Mouse (Mus musculus): Measurements from ENCODE around the gene Kmo.

Gene Kmo

GRCm38 (mm10) chr1:175619814-175620431, at the start of gene Kmo:
Kmo (plus strand) TSS chr1:175620381.
- in situ Hi-C loops (cut with MboI) = no loop called here

DNA sequence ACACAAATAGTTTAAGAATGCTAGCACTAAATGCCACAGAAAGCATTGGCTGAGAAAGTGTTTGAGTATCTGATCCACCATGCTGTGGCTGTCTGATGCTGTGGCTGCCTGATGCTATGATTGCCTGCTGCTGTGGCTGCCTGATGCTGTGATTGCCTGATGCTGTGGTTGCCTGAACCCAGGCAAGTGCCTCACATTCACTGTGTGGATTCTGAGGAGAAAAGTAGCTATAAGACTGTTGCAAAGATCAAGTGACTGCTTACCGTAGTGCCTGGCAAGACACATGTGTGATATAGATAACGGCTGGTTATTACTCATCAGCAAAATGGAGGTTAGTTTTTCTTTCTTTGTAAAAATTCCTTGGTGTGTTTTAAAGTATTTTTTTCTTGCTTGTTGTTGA, 46.1 kb upstream of the Kmo start:
- in situ Hi-C loops (cut with MboI) = no loop called here

- in situ Hi-C loops (cut with MboI) = no loop called here
Measured at GRCm38 (mm10) chr1:175578425-175579096, 41.6 kb upstream of the Kmo start.

DNA sequence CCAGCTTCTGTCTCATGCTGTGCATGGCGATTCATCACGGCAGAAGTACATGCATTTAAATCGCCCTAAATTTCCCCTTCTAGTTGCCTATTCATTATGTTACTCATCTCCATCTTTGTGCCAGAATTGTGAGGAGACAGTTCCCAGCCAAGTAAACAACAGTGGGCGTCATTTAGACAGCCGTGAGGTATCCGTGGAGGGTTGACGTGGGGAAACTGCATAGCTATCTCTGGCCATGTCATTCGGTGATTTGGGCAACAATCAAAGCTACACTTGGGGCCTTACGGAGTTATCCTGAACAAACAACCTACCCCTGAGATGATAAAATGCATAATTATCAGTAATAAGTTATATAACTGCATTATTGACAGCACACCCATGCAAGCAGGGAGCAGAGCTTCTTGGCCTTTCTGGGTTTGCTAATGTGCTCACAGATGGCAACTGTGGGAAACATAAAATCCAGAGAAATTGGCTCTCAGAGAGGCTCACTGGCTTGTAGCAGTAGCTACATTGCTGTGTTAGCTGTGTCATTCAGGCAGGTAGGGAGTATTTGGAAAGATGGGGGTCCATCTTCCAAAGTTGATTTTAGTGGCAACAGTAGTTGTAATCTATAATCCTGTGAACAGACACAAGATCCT, 40.5 kb upstream of the Kmo start:
- in situ Hi-C loops (cut with MboI) = no loop called here

DNA sequence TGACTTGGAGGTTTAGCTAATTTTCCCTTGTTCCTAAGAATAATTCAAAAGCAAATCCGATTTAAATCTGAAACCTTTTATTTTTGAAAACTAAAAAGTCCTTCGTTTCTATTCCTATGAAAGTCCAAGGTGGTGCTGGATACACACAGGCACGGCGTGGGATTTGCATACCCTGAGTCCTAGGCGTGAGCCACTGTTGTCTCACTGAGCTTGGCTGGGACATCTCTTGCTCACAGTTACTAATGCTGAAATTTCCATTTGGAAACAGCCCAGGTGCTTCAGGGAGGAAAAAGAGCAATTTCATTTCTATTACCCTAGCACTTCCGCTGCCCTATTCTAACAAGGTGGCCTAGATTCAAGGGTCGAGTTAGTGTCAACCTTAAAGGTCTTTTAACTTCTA, 39.8 kb upstream of the Kmo start:
- in situ Hi-C loops (cut with MboI) = no loop called here

DNA sequence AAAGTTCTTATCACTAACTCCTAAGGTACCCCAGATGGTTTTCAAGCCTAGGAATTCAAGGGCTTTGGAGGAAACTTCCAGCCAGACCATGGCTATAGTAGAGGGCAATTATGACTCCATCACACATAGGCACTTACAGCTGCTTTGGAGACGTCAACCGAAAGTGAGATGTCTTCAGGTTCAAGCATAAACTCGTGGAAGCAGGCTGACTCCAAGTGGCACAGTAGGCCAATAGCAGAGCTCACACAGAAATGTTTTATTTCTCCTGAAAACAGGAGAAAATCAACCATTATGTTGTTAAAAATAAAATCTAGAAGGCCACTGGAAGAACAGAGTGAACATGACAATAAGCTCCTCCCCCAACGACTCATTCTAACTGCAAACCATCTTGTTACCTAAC, 37.4 kb upstream of the Kmo start:
- in situ Hi-C loops (cut with MboI) = no loop called here

DNA sequence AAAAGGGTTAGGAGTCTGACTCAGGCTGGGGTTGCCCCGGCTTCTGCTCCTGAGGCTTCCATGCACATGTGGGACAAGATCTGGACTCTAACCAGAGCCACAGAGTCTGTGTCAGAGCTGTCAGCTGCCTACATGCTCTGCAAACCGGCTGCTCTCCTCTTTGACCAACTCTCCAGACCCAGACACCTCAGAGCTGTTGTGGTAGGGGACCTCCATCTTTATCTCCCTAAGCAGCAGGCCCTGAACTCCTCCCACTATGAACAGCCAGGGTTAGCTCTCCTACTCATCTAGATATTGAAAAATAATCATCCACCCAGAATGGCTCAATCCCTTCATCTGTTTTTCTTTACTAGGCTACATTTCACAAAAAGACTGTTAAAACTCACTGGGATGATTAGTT, 34.9 kb upstream of the Kmo start:
- in situ Hi-C loops (cut with MboI) = no loop called here

- in situ Hi-C loops (cut with MboI) = no loop called here
Measured at GRCm38 (mm10) chr1:175586656-175587055, 33.5 kb upstream of the Kmo start.

GRCm38 (mm10) chr1:175592832-175593231, 27.3 kb upstream of the Kmo start:
- in situ Hi-C loops (cut with MboI) = no loop called here

DNA sequence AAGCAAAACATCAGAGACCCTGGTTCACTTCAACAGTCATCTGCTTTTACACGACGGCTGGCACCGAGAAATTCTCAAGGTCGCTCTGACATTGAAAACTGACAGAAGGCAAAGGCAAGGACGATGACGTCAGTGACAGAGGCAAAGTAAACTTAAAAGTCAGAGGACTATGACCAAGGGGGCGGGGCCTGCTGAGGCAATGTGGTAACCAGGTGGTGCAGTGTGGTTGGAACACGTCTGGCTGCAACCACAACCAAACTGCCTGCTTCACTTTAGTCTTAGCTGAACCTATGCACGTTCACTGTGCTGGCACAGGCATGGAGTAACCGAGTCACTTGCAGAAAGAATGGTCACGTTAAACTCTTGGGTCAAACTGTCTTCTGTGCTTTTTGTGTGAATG, 17.9 kb upstream of the Kmo start:
- in situ Hi-C loops (cut with MboI) = no loop called here

GRCm38 (mm10) chr1:175603390-175603789, 16.8 kb upstream of the Kmo start:
- in situ Hi-C loops (cut with MboI) = no loop called here

GRCm38 (mm10) chr1:175607308-175607707, 12.9 kb upstream of the Kmo start:
- in situ Hi-C loops (cut with MboI) = no loop called here

- in situ Hi-C loops (cut with MboI) = no loop called here
Measured at GRCm38 (mm10) chr1:175607838-175608585, 12.2 kb upstream of the Kmo start.

- in situ Hi-C loops (cut with MboI) = no loop called here
Measured at GRCm38 (mm10) chr1:175608708-175609107, 11.5 kb upstream of the Kmo start.

DNA sequence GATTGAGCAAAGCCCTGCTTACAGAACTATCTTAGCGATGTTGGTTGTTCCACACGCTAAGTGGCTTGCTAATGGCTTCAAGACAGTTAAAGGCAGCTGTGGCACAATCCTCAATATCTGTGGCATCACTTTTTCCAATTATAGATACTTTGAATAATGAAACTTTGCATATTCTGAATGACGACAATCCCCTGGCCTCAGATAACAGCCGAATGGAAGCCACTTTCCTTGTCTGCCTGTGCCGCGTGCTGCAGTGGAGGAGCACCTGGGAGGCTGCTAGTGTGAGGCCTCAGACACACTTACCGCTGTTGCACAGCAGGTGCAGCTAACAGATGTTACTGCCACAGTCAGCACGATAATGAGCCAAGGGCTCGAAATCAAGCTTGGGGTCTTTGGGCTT, 5.2 kb upstream of the Kmo start:
- in situ Hi-C loops (cut with MboI) = no loop called here

DNA sequence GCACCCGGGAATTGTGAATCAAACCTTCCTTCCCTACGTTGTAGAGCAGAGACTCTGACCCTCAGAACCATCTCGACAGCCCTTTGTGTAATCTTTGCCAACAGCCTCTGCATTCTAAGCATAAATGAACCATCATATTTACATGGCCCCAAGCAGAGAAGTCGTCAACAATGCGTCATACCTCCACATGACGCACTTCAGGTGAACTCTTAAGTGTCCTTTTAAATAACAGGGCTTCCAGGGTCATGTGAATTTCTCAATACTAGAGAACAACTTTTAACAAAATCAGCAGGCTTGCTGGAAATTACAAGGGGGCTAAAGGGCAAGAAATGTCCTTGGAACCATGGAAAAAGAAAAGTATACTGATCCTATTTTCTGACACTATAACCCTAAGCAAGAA, 3.5 kb downstream of the Kmo start:
- in situ Hi-C loops (cut with MboI) = no loop called here

GRCm38 (mm10) chr1:175625257-175625879, 5.2 kb downstream of the Kmo start, which contains the start of gene Fh1:
Fh1 (minus strand) TSS chr1:175625635.
- in situ Hi-C loops (cut with MboI) = loop anchor here (5.0 kb wide), 1 partner anchor 42 kb away; no protein-coding TSS in a partner anchor

DNA sequence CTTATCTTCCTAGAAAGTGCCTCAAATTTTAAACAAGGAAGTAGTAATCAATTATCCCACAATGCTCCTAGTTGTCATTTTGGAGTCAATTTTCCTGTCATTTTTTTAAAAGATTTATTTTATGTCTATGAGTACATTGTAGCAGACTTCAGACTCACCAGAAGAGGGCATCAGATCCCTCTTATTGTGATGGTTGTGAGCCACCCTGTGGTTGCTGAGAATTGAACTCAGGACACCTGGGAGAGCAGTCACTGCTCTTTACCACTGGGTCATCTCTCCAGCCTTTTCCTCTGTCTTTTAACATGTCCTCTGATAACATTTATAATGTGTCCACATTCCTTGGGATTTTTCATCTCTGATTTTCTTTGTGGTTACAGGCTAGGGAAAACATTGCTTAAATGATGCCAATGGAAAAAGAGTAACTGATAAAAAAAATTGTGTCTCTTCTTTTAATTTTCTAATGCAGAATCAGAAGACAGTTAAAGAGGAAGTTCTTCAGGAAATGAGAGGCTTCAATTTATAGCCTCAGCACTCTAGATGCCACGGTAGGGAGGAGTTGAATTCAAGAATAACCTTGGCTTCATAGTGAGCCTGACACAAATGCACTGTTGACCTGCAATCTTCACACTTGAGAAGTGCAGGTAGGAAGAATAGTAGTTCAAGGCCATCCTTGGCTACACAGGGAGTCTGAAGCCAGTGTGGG, 6.0 kb downstream of the Kmo start:
- in situ Hi-C loops (cut with MboI) = loop anchor here (5.0 kb wide), 1 partner anchor 41 kb away; no protein-coding TSS in a partner anchor

DNA sequence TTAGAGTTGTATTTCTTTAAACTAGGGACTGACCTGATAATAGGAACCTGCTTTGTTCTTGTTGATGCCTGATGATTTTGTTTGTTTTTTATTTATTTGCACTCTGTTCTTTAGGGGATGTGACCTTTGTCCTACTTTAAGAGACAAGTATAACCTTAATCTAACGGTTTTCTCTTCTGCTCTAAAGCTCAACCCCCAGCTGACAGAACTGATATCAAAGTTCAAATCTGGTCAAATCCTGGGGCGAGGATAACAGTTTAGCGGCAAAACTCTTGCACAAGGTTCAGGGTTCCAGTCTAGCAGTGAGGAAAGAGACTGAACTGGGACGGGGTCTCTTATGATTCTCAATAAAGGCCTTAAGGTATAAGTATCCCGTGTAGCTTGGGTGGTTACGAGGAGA, 9.1 kb downstream of the Kmo start:
- in situ Hi-C loops (cut with MboI) = loop anchor here (5.0 kb wide), 1 partner anchor 38 kb away; no protein-coding TSS in a partner anchor

DNA sequence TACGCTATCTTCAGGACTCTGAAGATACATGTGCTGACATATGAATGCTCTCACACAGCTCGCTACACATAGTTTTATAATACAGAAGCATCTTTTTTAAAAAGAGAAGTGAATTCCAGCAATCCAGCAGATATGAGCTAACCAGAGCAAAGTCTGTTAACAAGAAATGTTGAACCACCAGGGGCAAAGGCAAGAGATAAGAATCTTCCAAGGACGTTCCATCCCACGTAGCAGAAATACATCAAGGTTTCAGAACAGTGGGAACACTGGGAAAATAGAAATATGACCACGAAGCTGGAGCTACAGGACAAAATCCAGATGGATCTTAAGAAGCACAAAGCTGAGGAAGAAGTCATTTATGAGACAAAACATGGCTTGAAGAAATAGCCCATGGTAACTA, 10.2 kb downstream of the Kmo start:
- in situ Hi-C loops (cut with MboI) = no loop called here

DNA sequence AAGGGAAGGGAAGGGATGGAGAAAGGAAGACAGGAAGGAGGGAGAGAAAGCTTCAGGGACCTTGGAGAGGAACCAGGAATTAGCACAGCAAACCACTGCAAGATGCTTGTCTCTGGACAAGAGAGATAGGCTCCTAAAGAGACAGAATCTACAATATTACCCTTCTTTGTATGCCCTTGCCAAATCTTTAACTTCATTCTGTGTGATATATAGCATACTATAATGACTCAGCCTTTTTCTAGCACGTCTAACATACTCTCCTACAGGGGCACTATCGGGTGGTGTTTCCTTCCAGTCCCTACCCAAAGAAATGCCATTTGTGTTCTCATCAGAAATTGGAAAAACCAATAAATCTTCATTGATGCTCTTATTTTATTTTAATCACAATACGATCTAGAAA, 10.9 kb downstream of the Kmo start:
- in situ Hi-C loops (cut with MboI) = no loop called here

Measured in mature B cell (primary cell).